Mouse (Mus musculus) liver, embryonic 14.5 days (tissue): Measurements from ENCODE around the gene Gm28372. TPM values are rescaled to one million over a fixed set of nuclear protein-coding genes. Genes with fewer than 3 reads are reported as not detected.

Experiments
- ATAC-seq: fragments of 200-750 bp; cut with Nextera tagmentation; 2 replicates; pipeline ENCODE4 v1.8.0; 2017; ENCODE audit warnings: moderate number of reproducible peaks, mild to moderate bottlenecking, moderate library complexity; ENCODE audit not compliant: insufficient read depth
- DNase-seq, 3 experiments: peaks; one replicate each; pipeline ENCODE4 v3.0.0-alpha.2; 2012 to 2013; ENCODE audit warnings: low read depth in 3 of 3, low spot score in 3 of 3
- H3K27ac ChIP-seq: fragments of 300-500 bp; sonication (generic); 2 replicates; pipeline ENCODE4 v1.5.1; 2014; ENCODE audit warnings: moderate library complexity, mild to moderate bottlenecking, control low read depth, inconsistent platforms
- H3K27me3 ChIP-seq: fragments of 300-500 bp; sonication (generic); 2 replicates; pipeline ENCODE4 v1.6.1; 2014; ENCODE audit warnings: mild to moderate bottlenecking, low read length, moderate library complexity; ENCODE audit not compliant: control insufficient read depth, insufficient read depth
- H3K36me3 ChIP-seq: fragments of 300-500 bp; sonication (generic); replicated peaks from 2 replicates; pipeline ENCODE4 v1.6.1; 2014; ENCODE audit warnings: low read depth; ENCODE audit not compliant: control insufficient read depth, insufficient read depth
- H3K4me1 ChIP-seq, 2 experiments: fragments of 200-500 bp in 1 of 2; fragments of 300-500 bp in 1 of 2; sonication (generic) in 1 of 2; replicated peaks; 2 replicates each; pipeline ENCODE4 v1.6.1; 2012 to 2014; ENCODE audit warnings: antibody characterized with exemption in 1 of 2, inconsistent platforms in 1 of 2, low read length in 1 of 2; ENCODE audit not compliant: control insufficient read depth in 2 of 2, insufficient read depth in 2 of 2
- H3K4me2 ChIP-seq: fragments of 300-500 bp; sonication (generic); 2 replicates; pipeline ENCODE4 v1.6.1; 2014; ENCODE audit warnings: low read depth, mild to moderate bottlenecking, control low read depth, moderate library complexity
- H3K4me3 ChIP-seq, 2 experiments: fragments of 200-500 bp in 1 of 2; fragments of 300-500 bp in 1 of 2; sonication (generic) in 1 of 2; 2 replicates each; pipeline ENCODE4 v1.5.1; 2012 to 2014; ENCODE audit warnings: low read depth in 2 of 2, low read length in 2 of 2, mild to moderate bottlenecking in 2 of 2, control low read depth in 1 of 2, inconsistent platforms in 1 of 2, moderate library complexity in 1 of 2; ENCODE audit not compliant: insufficient read depth in 1 of 2
- H3K9ac ChIP-seq: fragments of 300-500 bp; sonication (generic); replicated peaks from 2 replicates; pipeline ENCODE4 v1.6.1; 2014; ENCODE audit warnings: mild to moderate bottlenecking, control low read depth, moderate library complexity
- H3K9me3 ChIP-seq: fragments of 300-500 bp; sonication (generic); 2 replicates; pipeline ENCODE4 v1.6.1; 2016; ENCODE audit warnings: low read length, mixed read lengths; ENCODE audit not compliant: control insufficient read depth
- CTCF ChIP-seq: IDR thresholded peaks from 2 replicates; pipeline ENCODE4 v1.5.1; 2016; ENCODE audit warnings: antibody characterized with exemption, low read depth, control low read depth
- EP300 ChIP-seq: IDR thresholded peaks from 2 replicates; pipeline ENCODE4 v1.6.1; 2016; ENCODE audit warnings: antibody characterized with exemption, low read depth
- WGBS: fragments of 180-500 bp; shearing (Covaris S2); extraction: QIAGEN DNeasy Blood & Tissue Kit; methylation state at CpG from one replicate; pipeline ENCODE4 v1.1.7; 2014; ENCODE audit not compliant: insufficient replicate concordance; 5-methylcytosine and 5-hydroxymethylcytosine counted together
- polyA plus RNA-seq, 2 experiments: library from polyadenylated mRNA; depleted of rRNA in 1 of 2; stranded (reverse) in 1 of 2; unstranded in 1 of 2; fragments of >200 nt; fragmentation: Nextera tagmentation in 1 of 2; extraction: Ambion mirVana in 1 of 2; gene quantifications; 2 replicates each; pipeline versions ENCODE4 v1.2.1 to v1.2.3; 2012 to 2014

Gm28372 gene
- polyA plus RNA-seq, 2 experiments = not detected

GRCm38 (mm10) chr2:130423397-130424125, 18.5 kb downstream of the Gm28372 start:
- Histone ChIP-seq H3K9me3 (no peaks in the 10 kb centered on the region), H3K27me3 (no peaks in the 10 kb centered on the region), H3K9ac (peak overlapping the region; percentile 91), H3K4me1 (peaks cover 10 to 11% of the 10 kb centered on the region in 2 experiments), H3K36me3 (no peaks in the 10 kb centered on the region), H3K27ac (peak overlapping the region; percentile 48; the same call in 1 of the 2 replicates), H3K4me3 (peak overlapping the region; percentile 73 to 81), H3K4me2 (peak overlapping the region; percentile 99)
- peak in 2 of 3 experiments; percentile 38 to 43 for DNase-seq
- WGBS = 15% methylated on average over 49 of the region's 49 CpGs
- peak; percentile 68 for ATAC-seq
- TF ChIP-seq CTCF = no peak
- TF ChIP-seq EP300 = no peak

GRCm38 (mm10) chr2:130424126-130424853, 19.3 kb downstream of the Gm28372 start, which contains the start of the genes Vps16 and Pced1a:
Vps16 (plus strand) TSS chr2:130424339.
Pced1a (minus strand) TSS chr2:130424701.
- H3K4me2 ChIP-seq = peak within 1 kb of the TSS; percentile 99

GRCm38 (mm10) chr2:130425112-130425511, 20.1 kb downstream of the Gm28372 start:
- Histone ChIP-seq H3K27ac (no peak overlapping the region), H3K27me3 (no peaks in the 10 kb centered on the region), H3K4me1 (peaks cover 13 to 14% of the 10 kb centered on the region in 2 experiments), H3K9me3 (no peaks in the 10 kb centered on the region), H3K4me3 (peak overlapping the region; percentile 73 to 81), H3K9ac (peak overlapping the region; percentile 91), H3K36me3 (no peaks in the 10 kb centered on the region; the same call in 1 of the 2 replicates), H3K4me2 (peak overlapping the region; percentile 99)
- DNase-seq (no peak), ATAC-seq (no peak)
- WGBS = 21% methylated on average over 5 of the region's 5 CpGs
- no peak for TF ChIP-seq EP300
- peak; percentile 32 for TF ChIP-seq CTCF

More at GRCm38 (mm10) chr2:130424126-130424853, 19.3 kb downstream of the Gm28372 start, which contains the start of the genes Vps16 and Pced1a:
- Histone ChIP-seq H3K9me3 (no peaks in the 10 kb centered on the region), H3K9ac (peak within 1 kb of the TSS; percentile 91), H3K27me3 (no peaks in the 10 kb centered on the region), H3K36me3 (no peaks in the 10 kb centered on the region), H3K4me1 (peaks cover 10 to 14% of the 10 kb centered on the region in 2 experiments), H3K27ac (peak within 1 kb of the TSS; percentile 53), H3K4me3 (peak within 1 kb of the TSS; percentile 73 to 81)
- peak; percentile 75 to 84 (median 75) for DNase-seq
- under 1% methylated on average over 58 of the region's 58 CpGs for WGBS
- peak; percentile 95 for ATAC-seq
- peak; percentile 89 for TF ChIP-seq CTCF
- TF ChIP-seq EP300 = no peak

- Histone ChIP-seq H3K27me3 (no peaks in the 10 kb centered on the region), H3K4me2 (no peak overlapping the region), H3K9ac (no peak overlapping the region), H3K36me3 (peaks cover 8% of the 10 kb centered on the region), H3K27ac (no peak overlapping the region), H3K4me3 (no peak overlapping the region), H3K4me1 (peaks cover 7 to 9% of the 10 kb centered on the region in 2 experiments), H3K9me3 (no peaks in the 10 kb centered on the region)
- TF ChIP-seq CTCF (no peak), EP300 (no peak)
- DNase-seq (no peak), ATAC-seq (no peak)
- WGBS = 57% methylated on average over 2 of the region's 2 CpGs
Measured at GRCm38 (mm10) chr2:130429851-130430250, 24.8 kb downstream of the Gm28372 start.

- H3K36me3 ChIP-seq = peaks cover 8% of the 10 kb centered on the region
- peaks cover 2 to 3% of the 10 kb centered on the region in 2 experiments; a peak in 3 of 4 replicates for H3K4me1 ChIP-seq
- DNase-seq (no peak), ATAC-seq (no peak)
- H3K4me3 ChIP-seq = no peak overlapping the region
- H3K4me2 ChIP-seq = no peak overlapping the region
- WGBS = 70% methylated on average over 3 of the region's 3 CpGs
- H3K27ac ChIP-seq = no peak overlapping the region
- H3K9ac ChIP-seq = no peak overlapping the region
- no peak for TF ChIP-seq EP300
- no peak for TF ChIP-seq CTCF
- H3K9me3 ChIP-seq = no peaks in the 10 kb centered on the region
- no peaks in the 10 kb centered on the region for H3K27me3 ChIP-seq
Measured at GRCm38 (mm10) chr2:130430484-130430883, 25.4 kb downstream of the Gm28372 start.
